Mouse (Mus musculus) forebrain, embryonic 12.5 days (tissue): Measurements from ENCODE around the gene Tcp11l1. TPM values are rescaled to one million over a fixed set of nuclear protein-coding genes. Genes with fewer than 3 reads are reported as not detected.

ENCODE experiments used
- ATAC-seq: fragments of 200-750 bp; cut with Nextera tagmentation; 2 replicates; pipeline ENCODE4 v1.8.0; 2017; ENCODE audit warnings: moderate TSS enrichment; ENCODE audit not compliant: low FRiP score
- H3K27ac ChIP-seq: fragments of 300-500 bp; sonication (generic); 2 replicates; pipeline ENCODE4 v1.5.1; 2016; ENCODE audit warnings: mild to moderate bottlenecking
- H3K27me3 ChIP-seq: fragments of 300-500 bp; sonication (generic); 2 replicates; pipeline ENCODE4 v1.6.1; 2016; ENCODE audit warnings: mild to moderate bottlenecking
- H3K36me3 ChIP-seq: fragments of 300-500 bp; sonication (generic); replicated peaks from 2 replicates; pipeline ENCODE4 v1.6.1; 2016; ENCODE audit warnings: mild to moderate bottlenecking
- H3K4me1 ChIP-seq: fragments of 300-500 bp; sonication (generic); 2 replicates; pipeline ENCODE4 v1.6.1; 2016
- H3K4me2 ChIP-seq: fragments of 300-500 bp; sonication (generic); 2 replicates; pipeline ENCODE4 v1.6.1; 2016; ENCODE audit warnings: mild to moderate bottlenecking, moderate library complexity
- H3K4me3 ChIP-seq: fragments of 300-500 bp; sonication (generic); replicated peaks from 2 replicates; pipeline ENCODE4 v1.5.1; 2016; ENCODE audit warnings: mild to moderate bottlenecking
- H3K9ac ChIP-seq: fragments of 300-500 bp; sonication (generic); 2 replicates; pipeline ENCODE4 v1.6.1; 2016; ENCODE audit warnings: mild to moderate bottlenecking
- H3K9me3 ChIP-seq: fragments of 300-500 bp; sonication (generic); 2 replicates; pipeline ENCODE4 v1.6.1; 2016
- WGBS: fragments of 180-500 bp; shearing (Covaris S2); methylation state at CpG from one replicate; pipeline ENCODE4 v1.1.7; 2016; 5-methylcytosine and 5-hydroxymethylcytosine counted together
- polyA plus RNA-seq: library from polyadenylated mRNA; unstranded; fragments of >200 nt; fragmentation: Nextera tagmentation; extraction: Ambion mirVana; gene quantifications from 2 replicates; pipeline ENCODE4 v1.2.1, GENCODE M21; 2016

Gene Tcp11l1
- polyA plus RNA-seq, 1 experiment from 2014 or later = 69.2 TPM

DNA sequence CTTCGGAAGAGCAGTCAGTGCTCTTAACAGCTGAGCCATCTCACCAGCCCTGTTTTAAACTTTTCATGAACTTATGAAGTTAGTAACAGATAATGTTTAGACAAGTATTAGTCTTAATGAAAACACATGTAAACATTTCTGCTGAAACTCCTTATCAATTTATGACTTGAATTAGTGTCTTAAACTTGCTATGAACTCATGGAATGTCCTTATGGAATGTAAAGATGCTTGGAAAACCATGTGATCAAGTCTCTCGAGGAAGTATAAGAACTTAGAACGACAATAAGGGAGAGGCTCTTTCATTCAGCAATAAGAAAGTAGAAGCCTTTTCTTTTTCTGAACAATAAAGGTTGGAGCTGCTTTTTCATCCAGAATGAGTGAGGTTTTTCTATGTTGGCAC is 7.6 kb downstream of the Tcp11l1 start:
- Histone ChIP-seq H3K27me3 (no peaks in the 10 kb centered on the region), H3K4me2 (no peak overlapping the region), H3K36me3 (peaks cover 24% of the 10 kb centered on the region), H3K4me1 (no peaks in the 10 kb centered on the region), H3K27ac (no peak overlapping the region), H3K9ac (no peak overlapping the region), H3K4me3 (no peak overlapping the region), H3K9me3 (no peaks in the 10 kb centered on the region)
- no peak for ATAC-seq
- WGBS = 72% methylated on average over 3 of the region's 3 CpGs

DNA sequence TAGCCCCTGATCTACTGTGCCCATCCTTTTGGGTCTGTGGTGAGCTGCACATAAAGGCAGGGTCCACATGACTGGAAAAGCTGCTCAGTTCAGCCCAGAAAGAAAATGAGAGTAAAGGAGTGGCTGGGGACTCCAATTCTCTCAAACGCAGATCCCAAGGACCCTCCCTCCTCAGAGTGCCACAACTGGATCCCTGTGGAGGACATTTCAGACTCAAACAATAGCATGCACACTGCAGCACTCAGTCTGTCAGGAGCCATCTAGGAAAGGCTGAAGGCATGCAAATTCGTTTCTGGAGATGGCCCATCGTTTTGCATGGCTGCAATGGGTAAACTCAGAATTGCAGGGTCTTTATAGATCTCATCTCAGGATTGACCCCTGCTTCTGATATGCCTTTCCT is 8.8 kb downstream of the Tcp11l1 start:
- Histone ChIP-seq H3K4me1 (no peaks in the 10 kb centered on the region), H3K27ac (no peak overlapping the region), H3K4me3 (no peak overlapping the region), H3K4me2 (no peak overlapping the region), H3K36me3 (peaks cover 20% of the 10 kb centered on the region), H3K9me3 (no peaks in the 10 kb centered on the region), H3K27me3 (no peaks in the 10 kb centered on the region), H3K9ac (no peak overlapping the region)
- 65% methylated on average over 3 of the region's 3 CpGs for WGBS
- ATAC-seq = no peak

DNA sequence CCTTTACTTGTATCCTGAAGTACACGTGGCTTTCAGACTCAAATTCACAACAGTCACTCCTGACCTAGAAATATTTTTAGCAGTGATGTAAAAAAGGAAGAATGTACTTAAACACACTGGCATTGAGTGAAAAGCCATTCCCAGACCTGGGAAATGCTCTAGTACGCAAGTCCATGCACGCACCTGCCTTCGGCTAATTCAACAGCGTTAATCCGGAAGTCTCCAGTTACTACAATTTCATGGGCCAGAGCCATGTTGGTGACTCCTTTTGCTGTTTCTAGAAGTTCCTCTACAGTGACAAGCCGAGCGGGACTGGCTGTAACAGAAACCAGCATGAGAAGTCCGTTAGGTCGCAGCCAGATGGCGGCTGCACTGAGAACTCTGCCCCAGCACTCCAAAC is 12.3 kb downstream of the Tcp11l1 start:
- H3K9me3 ChIP-seq = no peaks in the 10 kb centered on the region
- H3K4me2 ChIP-seq = no peak overlapping the region
- no peaks in the 10 kb centered on the region for H3K4me1 ChIP-seq
- H3K4me3 ChIP-seq = no peak overlapping the region
- peaks cover 11% of the 10 kb centered on the region for H3K36me3 ChIP-seq
- WGBS = 90% methylated on average over 11 of the region's 11 CpGs
- H3K27ac ChIP-seq = no peak overlapping the region
- H3K27me3 ChIP-seq = no peaks in the 10 kb centered on the region
- no peak for ATAC-seq
- H3K9ac ChIP-seq = no peak overlapping the region

DNA sequence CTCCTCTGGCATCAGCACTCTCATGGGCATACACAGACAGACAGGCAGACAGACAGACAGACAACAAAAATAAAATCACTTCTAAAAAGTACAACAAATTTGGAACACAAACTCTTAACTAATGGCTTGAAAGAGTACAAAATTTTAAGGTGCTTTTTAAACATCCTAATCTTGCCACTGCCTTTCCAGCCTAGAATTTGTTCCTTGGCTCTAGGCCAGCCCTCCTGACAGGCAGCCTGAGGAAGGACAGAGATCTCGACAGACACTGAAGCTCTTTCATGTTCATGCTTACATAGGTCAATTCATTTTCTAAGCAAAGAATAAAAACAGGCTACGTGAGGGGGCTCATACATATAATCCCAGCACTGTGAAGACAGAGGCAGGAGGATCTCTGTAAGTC is 19.4 kb downstream of the Tcp11l1 start:
- H3K36me3 ChIP-seq = peaks cover 4% of the 10 kb centered on the region
- no peak overlapping the region for H3K27ac ChIP-seq
- ATAC-seq = no peak
- H3K4me3 ChIP-seq = no peak overlapping the region
- H3K9me3 ChIP-seq = no peaks in the 10 kb centered on the region
- no peaks in the 10 kb centered on the region for H3K27me3 ChIP-seq
- WGBS = 80% methylated on average over 2 of the region's 2 CpGs
- no peak overlapping the region for H3K4me2 ChIP-seq
- no peak overlapping the region for H3K9ac ChIP-seq
- H3K4me1 ChIP-seq = no peaks in the 10 kb centered on the region

DNA sequence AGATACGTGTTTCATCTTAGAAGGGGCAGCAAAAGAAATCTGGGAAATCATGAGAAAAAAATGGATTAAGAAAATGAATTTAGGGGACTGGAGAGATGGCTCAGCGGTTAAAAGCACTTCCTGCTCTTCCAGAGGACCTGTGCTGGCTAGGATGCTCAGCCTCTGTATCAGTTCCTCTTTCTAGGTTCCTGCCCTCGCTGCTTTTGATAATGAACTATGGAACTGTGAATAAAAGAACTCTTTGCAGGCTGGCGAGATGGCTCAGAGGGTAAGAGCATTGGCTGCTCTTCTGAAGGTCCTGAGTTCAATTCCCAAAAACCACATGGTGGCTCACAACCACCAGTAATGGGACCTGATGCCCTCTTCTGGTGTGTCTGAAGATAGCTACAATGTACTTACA is 21.2 kb downstream of the Tcp11l1 start:
- Histone ChIP-seq H3K4me2 (no peak overlapping the region), H3K4me1 (no peaks in the 10 kb centered on the region), H3K4me3 (no peak overlapping the region), H3K27me3 (no peaks in the 10 kb centered on the region), H3K27ac (no peak overlapping the region), H3K9me3 (no peaks in the 10 kb centered on the region), H3K36me3 (no peaks in the 10 kb centered on the region), H3K9ac (no peak overlapping the region)
- ATAC-seq = no peak
- 81% methylated on average over 4 of the region's 4 CpGs for whole genome bisulfite sequencing

DNA sequence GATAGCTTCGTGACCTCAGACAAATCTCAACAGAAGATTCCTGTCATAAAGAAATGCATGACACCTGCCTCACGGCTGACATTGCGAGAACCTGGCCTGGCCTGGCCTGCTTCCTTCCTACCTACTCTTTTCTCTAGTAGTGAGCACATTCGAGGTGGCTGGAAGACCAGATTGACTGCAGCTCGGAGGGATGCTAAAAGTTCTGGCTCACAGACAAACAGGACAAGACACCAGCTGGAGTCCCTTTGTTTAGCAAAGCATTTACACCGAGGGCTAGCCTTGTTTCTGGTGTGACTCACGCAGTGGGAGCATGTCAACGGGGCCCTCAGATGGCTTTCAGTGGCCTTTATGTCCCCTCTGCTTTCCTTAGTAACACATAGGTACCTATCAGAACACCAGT is 23.2 kb downstream of the Tcp11l1 start:
- WGBS = 82% methylated on average over 8 of the region's 8 CpGs
- H3K27ac ChIP-seq = no peak overlapping the region
- no peaks in the 10 kb centered on the region for H3K27me3 ChIP-seq
- peaks cover 8% of the 10 kb centered on the region for H3K36me3 ChIP-seq
- no peaks in the 10 kb centered on the region for H3K9me3 ChIP-seq
- ATAC-seq = no peak
- H3K4me2 ChIP-seq = no peak overlapping the region
- no peak overlapping the region for H3K4me3 ChIP-seq
- no peak overlapping the region for H3K9ac ChIP-seq
- no peaks in the 10 kb centered on the region for H3K4me1 ChIP-seq

DNA sequence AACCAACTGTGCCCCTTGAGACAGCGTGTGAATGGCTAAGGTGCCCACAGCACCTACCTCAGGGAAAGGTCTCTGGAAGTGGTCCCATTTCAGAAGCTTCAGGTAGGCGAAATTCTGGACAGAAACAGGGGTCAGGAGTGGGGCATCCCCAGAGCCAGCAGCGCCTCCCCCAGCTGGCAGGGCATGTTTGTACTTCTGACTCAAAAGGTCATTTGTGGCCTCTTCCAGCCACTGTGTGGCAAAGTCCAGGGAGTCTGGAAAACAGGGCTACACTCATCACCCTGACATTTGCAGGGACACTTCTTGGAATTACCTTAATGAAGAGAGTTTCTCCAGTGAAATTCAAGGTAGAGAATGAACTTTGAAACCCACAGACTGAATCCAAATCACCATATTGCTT is 23.6 kb downstream of the Tcp11l1 start:
- Histone ChIP-seq H3K4me3 (no peak overlapping the region), H3K9me3 (no peaks in the 10 kb centered on the region), H3K27ac (no peak overlapping the region), H3K27me3 (no peaks in the 10 kb centered on the region), H3K4me1 (no peaks in the 10 kb centered on the region), H3K36me3 (peaks cover 12% of the 10 kb centered on the region), H3K9ac (no peak overlapping the region), H3K4me2 (no peak overlapping the region)
- ATAC-seq = no peak
- 86% methylated on average over 3 of the region's 3 CpGs for WGBS

DNA sequence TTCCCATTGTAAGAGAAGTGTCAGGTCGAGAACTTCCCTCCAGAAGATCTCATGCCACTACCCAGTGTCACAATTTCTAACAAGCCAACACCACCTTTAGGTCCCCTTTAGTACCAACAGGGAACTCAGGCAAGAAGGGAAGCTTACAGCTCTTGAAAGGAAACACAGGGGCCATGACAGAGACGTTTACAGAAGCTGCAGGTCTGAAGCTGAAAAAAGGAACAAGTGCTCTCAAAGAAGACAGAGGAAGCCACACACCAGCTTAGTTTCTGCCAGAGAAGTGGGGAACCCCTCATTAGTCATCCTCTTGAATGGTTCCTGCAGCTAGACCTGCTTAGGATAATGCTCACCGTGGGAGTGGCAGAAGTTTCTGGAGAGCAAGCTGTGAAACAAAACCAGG is 24.7 kb downstream of the Tcp11l1 start:
- Histone ChIP-seq H3K9me3 (no peaks in the 10 kb centered on the region), H3K9ac (no peak overlapping the region), H3K27ac (no peak overlapping the region), H3K4me1 (no peaks in the 10 kb centered on the region), H3K4me3 (no peak overlapping the region), H3K4me2 (no peak overlapping the region), H3K27me3 (no peaks in the 10 kb centered on the region), H3K36me3 (peaks cover 12% of the 10 kb centered on the region)
- 66% methylated on average over 3 of the region's 3 CpGs for WGBS
- no peak for ATAC-seq

DNA sequence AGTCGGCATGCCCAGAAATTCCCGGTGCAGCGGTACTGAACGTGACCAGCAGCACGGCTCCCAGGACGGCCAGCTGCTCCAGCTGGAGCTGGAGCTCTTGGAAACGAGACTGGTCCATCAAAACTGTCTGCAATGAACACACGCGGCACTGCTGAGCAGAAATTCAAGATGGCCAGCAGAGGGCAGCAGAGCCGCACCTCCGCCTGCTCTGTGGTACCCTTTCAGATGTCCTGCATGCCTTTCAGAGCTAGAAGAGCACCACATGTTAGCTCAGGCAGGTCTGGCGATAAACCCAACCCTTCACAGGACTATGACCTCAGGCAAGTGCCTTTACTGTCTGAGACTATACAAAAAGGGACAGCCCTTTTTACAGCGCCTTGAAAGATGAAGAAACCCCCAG is 26.6 kb downstream of the Tcp11l1 start:
- Histone ChIP-seq H3K36me3 (peaks cover 28% of the 10 kb centered on the region), H3K27me3 (no peaks in the 10 kb centered on the region), H3K9ac (no peak overlapping the region), H3K27ac (no peak overlapping the region), H3K9me3 (no peaks in the 10 kb centered on the region), H3K4me2 (no peak overlapping the region), H3K4me1 (no peaks in the 10 kb centered on the region), H3K4me3 (no peak overlapping the region)
- WGBS = 8% methylated on average over 13 of the region's 13 CpGs
- ATAC-seq = peak; percentile 90

DNA sequence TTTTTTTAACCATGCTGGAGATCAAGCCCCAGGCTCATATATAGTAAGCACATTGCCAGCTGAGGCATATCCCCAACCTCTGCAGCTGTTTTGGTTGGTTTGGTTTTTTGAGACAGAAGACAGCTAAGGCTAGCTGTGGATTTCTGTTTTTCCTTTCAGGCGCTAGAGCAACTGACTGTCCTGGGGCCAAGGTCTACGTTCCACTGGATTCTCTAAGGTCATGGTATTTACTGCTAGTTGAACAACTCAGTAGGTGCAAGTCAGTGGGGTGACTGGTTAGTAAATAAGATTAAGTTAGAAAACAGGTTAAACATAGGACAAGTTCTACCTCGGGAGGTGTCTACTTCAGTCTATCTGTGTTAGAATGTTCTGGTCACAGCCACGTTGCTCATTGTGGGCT is 27.2 kb downstream of the Tcp11l1 start:
- Histone ChIP-seq H3K36me3 (peaks cover 31% of the 10 kb centered on the region), H3K27me3 (no peaks in the 10 kb centered on the region), H3K4me2 (no peak overlapping the region), H3K4me1 (no peaks in the 10 kb centered on the region), H3K4me3 (no peak overlapping the region), H3K9ac (no peak overlapping the region), H3K9me3 (no peaks in the 10 kb centered on the region), H3K27ac (no peak overlapping the region)
- 95% methylated on average over 4 of the region's 4 CpGs for WGBS
- no peak for ATAC-seq

DNA sequence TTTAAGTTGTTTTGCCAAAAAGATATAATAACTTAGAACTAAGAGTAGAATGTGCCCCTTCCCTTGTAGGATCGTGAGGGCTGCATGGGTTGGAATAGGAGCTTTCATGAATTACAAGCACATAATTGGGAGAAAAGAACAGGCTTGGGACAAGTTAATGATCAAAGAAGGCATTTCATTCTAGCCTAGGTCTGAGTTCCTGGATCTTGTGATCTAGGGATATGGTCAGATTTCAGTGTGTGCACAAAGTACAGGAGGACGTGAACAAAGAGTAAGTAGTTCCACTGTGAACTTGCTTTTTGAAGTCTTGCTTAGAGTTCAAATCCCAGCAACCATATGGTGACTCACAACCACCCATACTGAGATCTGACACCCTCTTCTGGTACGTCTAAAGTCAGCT is 34.6 kb downstream of the Tcp11l1 start:
- Histone ChIP-seq H3K27ac (no peak overlapping the region), H3K36me3 (peaks cover 21% of the 10 kb centered on the region), H3K9ac (no peak overlapping the region), H3K4me1 (0 out of 2 replicates have a peak, but pooled peaks cover 3% of the 10 kb centered on the region), H3K4me3 (no peak overlapping the region), H3K9me3 (no peaks in the 10 kb centered on the region), H3K27me3 (no peaks in the 10 kb centered on the region), H3K4me2 (no peak overlapping the region)
- no peak for ATAC-seq
- WGBS = 88% methylated on average over 3 of the region's 3 CpGs

DNA sequence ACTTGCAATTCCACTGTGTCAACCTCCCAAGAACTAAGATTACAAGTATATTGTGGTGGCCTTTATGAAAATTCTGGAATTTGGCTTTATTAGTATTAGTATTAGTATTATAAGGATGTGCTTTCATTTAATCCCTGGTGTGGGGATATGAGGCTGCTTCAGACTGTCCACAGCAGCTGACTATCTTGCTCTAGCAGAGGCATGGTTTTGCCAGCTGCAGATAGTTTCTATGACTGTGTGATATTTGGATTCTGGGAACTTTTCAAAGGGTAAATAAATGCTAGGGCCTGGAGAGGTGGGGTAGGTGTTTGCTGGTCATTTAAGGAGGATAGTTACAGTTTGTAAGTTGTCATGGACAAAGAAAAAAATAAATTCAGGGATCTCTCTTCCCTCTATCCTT is 40.2 kb downstream of the Tcp11l1 start:
- Histone ChIP-seq H3K27me3 (no peaks in the 10 kb centered on the region), H3K27ac (no peak overlapping the region), H3K4me1 (0 out of 2 replicates have a peak, but pooled peaks cover 4% of the 10 kb centered on the region), H3K9ac (no peak overlapping the region), H3K36me3 (no peaks in the 10 kb centered on the region; the same call in 1 of the 2 replicates), H3K9me3 (no peaks in the 10 kb centered on the region), H3K4me2 (no peak overlapping the region), H3K4me3 (no peak overlapping the region)
- ATAC-seq = no peak

DNA sequence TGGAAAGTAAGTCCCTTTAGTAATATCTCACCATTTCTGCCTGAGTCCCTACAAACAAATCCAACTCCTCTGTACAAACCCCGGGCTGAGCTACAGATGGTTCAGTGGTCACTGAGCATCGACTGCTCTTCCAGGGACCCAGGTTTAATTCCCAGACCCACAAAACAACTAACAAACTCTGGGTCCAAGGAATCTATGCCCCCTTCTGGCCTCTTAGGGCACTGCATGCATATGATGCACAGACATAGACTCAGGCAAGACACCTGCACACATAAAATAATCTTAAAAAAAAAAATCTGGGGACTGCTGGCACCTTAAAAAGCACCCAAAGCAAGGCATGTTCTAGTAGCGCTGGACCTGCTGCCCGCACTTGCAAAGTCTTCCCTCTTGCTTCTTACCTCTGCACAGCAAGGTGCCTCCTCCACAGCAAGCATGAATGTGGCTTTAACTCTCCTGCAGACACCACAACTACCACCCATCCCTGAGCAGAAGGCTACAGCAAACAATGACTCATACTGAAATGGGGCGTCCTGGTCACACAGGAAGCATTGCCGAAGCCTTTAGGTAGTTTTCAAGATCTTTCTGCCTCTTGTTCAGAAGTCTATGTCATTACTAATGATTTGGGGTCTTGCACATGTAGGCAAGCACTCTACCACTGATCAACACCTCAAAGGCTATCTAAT is 42.7 kb downstream of the Tcp11l1 start:
- ATAC-seq = no peak
- Histone ChIP-seq H3K9ac (no peak overlapping the region), H3K4me3 (no peak overlapping the region), H3K36me3 (peaks cover 23% of the 10 kb centered on the region), H3K27me3 (no peaks in the 10 kb centered on the region), H3K4me1 (0 out of 2 replicates have a peak, but pooled peaks cover 4% of the 10 kb centered on the region), H3K27ac (no peak overlapping the region), H3K9me3 (no peaks in the 10 kb centered on the region), H3K4me2 (no peak overlapping the region)
- WGBS = 82% methylated on average over 6 of the region's 6 CpGs
